Mouse (Mus musculus) liver, postnatal 0 days (tissue): ENCODE results near the gene C2cd2.

Experiments
- CTCF ChIP-seq: sonication (generic); IDR thresholded peaks from 2 replicates; pipeline ENCODE4 v1.5.1; 2016; ENCODE audit warnings: antibody characterized with exemption, low read depth
- EP300 ChIP-seq: IDR thresholded peaks from 2 replicates; pipeline ENCODE4 v1.6.1; 2016; ENCODE audit warnings: antibody characterized with exemption, low read depth, mild to moderate bottlenecking

DNA sequence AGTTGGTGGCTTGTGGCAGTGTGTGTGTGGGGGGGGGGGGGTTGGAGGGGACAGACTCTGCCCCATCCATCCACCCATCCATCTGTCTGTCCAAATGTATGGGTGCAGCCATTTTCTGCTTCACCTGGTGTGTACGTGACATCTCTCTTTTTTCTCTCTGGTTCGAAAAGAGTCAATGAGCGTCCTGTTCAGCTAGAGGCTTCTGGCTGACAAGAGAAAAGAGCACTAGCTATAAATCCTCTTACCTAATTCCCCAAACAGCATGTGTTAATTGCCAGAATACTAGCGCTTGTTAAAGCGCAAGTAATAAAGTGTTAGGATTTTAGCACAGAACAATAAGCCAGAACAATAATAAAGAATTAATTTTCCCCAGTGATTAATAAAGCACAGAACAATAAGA lies 22.2 kb upstream of the C2cd2 start:
- TF ChIP-seq CTCF (no peak), EP300 (no peak)
